Mouse (Mus musculus): ENCODE results near the gene Gm21974. TPM values are rescaled to one million over a fixed set of nuclear protein-coding genes. Genes with fewer than 3 reads are reported as not detected.
"Not testable (repeated sequence)": the region's sequence is repeated elsewhere in the genome, so short reads cannot be mapped to it uniquely, and the experiment has no call there.

Gm21974 gene
- total RNA-seq, 2 experiments from 2014 or later: not detected

- DNase-seq; intact Hi-C loops (cut with DNase I): not testable (repeated sequence)
Measured at GRCm38 (mm10) chr7:127837878-127838277, 57.4 kb downstream of the Gm21974 start.

- intact Hi-C loops (cut with DNase I): no loop called here
- no peak for DNase-seq
Measured at GRCm38 (mm10) chr7:127837473-127837872, 57.8 kb downstream of the Gm21974 start.

Other genes with a start within 250 kb of the Gm21974 start
- 10 to 100 TPM; 60.5 to 62.9 TPM for gene Bcl7c, start 186.5 kb downstream of the Gm21974 start, total RNA-seq (2021)
- gene Ctf1, start 182.7 kb downstream of the Gm21974 start, total RNA-seq (2021): 1 to 10 TPM; 4.6 to 7.5 TPM
- not detected for gene Ctf2, start 163.3 kb downstream of the Gm21974 start, total RNA-seq (2021)
- gene Fbxl19, start 150.9 kb downstream of the Gm21974 start, total RNA-seq (2021): 1 to 10 TPM; 5.6 to 6.2 TPM
- gene Orai3, start 125.6 kb downstream of the Gm21974 start, total RNA-seq (2021): 10 to 100 TPM; 18.0 to 20.9 TPM
- 10 to 100 TPM; 26.1 to 29.9 TPM for gene Setd1a, start 118.8 kb downstream of the Gm21974 start, total RNA-seq (2021)
- gene Gm49388, start 109.8 kb downstream of the Gm21974 start, total RNA-seq (2021): 1 to 10 TPM; 2.7 to 3.1 TPM
- 10 to 100 TPM; 15.9 to 16.1 TPM for gene Hsd3b7, start 94.8 kb downstream of the Gm21974 start, total RNA-seq (2021)
- 10 to 100 TPM; 69.2 to 72.5 TPM for gene Stx4a, start 71.2 kb downstream of the Gm21974 start, total RNA-seq (2021)
- gene Stx1b, start 70.9 kb downstream of the Gm21974 start, total RNA-seq (2021): 1 to 10 TPM in 1 of 2 experiments, under 1 TPM in 1; 0.89 to 1.7 TPM
- gene Zfp646, start 19.2 kb downstream of the Gm21974 start, total RNA-seq (2021): 10 to 100 TPM; 23.3 to 23.9 TPM
- 1 to 10 TPM; 5.8 to 8.0 TPM for gene Zfp668, start 18.6 kb downstream of the Gm21974 start, total RNA-seq (2021)
- gene Prss53, start 4.5 kb downstream of the Gm21974 start, total RNA-seq (2021): 1 to 10 TPM in 1 of 2 experiments, under 1 TPM in 1; 0.60 to 1.1 TPM
- gene Vkorc1, start 163 bp upstream of the Gm21974 start, total RNA-seq (2021): 10 to 100 TPM; 33.8 to 34.3 TPM
- 10 to 100 TPM; 96.6 to 98.5 TPM for gene Bckdk, start 8.6 kb upstream of the Gm21974 start, total RNA-seq (2021)
- gene Kat8, start 17.1 kb upstream of the Gm21974 start, total RNA-seq (2021): 10 to 100 TPM; 12.7 to 14.6 TPM
- gene Prss8, start 34.6 kb upstream of the Gm21974 start, total RNA-seq (2021): not detected
- gene Prss36, start 51.3 kb upstream of the Gm21974 start, total RNA-seq (2021): 1 to 10 TPM; 5.0 to 6.6 TPM
- gene Fus, start 72.0 kb upstream of the Gm21974 start, total RNA-seq (2021): 100 to 1,000 TPM; 297 to 307 TPM
- gene Pycard, start 98.4 kb upstream of the Gm21974 start, total RNA-seq (2021): 10 to 100 TPM; 14.2 to 21.0 TPM
- gene Trim72, start 108.5 kb upstream of the Gm21974 start, total RNA-seq (2021): 100 to 1,000 TPM; 144 to 159 TPM
- gene Itgam, start 167.2 kb upstream of the Gm21974 start, total RNA-seq (2021): 1 to 10 TPM; 2.5 to 3.9 TPM
- gene Gm49368, start 167.2 kb upstream of the Gm21974 start, total RNA-seq (2021): not detected
- under 1 TPM; 0.12 to 0.22 TPM for gene Itgax, start 234.1 kb upstream of the Gm21974 start, total RNA-seq (2021)